Mouse (Mus musculus): Measurements from ENCODE around the gene Evc.

Gene Evc

DNA sequence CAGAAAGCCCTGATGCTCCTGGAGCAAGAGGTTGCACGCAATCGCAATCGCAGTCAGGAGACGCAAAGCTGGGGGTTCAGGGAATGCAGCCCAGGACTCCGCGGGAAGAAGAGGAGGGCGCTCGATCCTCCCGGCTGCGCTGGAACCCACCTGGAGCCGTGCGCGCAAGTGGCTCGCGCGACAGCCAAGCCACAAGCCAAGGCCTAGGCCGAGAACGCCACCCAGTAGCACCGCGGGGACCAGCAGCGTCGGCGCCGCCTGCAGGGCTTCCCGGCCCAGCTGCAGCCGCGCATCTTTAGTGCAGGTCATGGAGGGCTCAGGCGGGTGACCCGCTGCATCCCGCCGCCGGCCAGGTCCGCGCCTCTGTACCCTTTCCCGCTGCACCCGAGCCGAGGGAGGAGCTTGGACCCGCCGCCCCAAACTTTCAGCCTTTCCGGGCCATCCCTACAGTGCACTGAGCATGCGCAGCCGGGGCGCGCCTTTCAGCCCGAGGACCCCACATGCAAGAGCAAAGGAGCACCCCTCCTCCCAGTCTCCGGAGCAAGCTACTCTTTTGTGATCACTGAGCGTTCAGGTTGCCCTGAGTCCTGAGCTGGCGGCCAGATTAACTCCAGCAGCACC, at the start of gene Evc:
TSS of gene Evc (minus strand) at position 410 of the 621 bp plus-strand sequence.
- no peak for DNase-seq (ENCODE audit: extremely low read depth, insufficient read length, low spot score)

DNA sequence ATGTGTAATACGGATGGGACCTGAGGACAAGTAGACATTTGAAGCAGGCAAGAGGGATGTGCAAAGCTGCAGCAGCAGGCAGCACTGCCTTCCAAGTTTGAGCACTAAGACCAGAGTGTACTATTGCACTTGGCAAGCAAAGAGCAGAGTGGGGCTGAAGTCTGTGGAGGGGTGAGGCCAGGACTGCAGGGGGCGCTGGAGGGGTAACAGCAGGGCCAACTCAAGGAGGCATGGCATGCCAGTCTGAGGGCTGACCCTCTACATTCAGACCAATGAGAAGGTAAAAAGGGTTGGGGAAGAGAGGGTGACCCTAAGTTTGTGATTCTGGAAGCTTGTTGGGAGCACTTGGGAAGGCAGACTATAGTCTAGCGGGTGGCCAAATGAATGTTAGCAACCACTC, 46.9 kb upstream of the Evc start:
- DNase-seq (ENCODE audit: extremely low read depth, insufficient read length, low spot score): no peak

DNA sequence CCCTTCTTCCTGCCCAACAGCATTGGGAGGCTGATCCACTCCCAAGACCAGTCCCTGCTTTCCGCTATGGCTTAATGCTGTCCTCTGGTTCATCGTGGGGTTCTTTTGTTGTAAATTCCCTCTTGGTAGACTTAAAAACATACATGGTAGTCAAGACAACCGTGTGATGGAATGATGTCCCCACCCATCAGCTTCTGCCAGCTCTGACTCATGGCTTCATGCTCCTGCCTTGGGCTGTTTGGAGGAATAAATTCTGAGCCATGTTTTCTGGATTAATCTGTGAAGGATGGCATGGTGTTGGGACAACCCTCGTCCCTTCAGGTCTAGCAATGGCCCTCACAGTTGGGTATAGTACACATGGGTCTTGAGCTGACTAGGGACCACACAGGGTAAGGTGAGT, 43.9 kb upstream of the Evc start:
- no peak for DNase-seq (ENCODE audit: extremely low read depth, insufficient read length, low spot score)

DNA sequence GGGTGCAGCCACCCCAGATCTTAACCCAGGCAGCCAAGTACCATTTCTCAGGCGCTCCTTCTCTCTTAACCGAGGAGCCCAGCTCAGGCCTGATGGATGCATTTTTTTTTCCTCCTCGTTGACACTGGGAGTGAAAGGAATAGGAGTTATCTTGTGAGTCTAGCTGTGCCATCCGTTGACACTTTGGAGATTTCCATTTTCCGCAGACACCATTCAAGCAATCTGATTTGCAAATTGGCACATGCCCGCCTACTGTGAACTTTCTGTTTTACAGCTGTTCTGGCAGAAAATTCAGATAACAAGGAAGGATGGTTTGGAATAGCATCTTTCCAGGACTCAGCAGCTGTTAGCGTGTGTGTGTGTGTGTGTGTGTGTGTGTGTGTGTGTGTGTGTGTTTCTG, 40.7 kb upstream of the Evc start:
- no peak for DNase-seq (ENCODE audit: extremely low read depth, insufficient read length, low spot score)

DNA sequence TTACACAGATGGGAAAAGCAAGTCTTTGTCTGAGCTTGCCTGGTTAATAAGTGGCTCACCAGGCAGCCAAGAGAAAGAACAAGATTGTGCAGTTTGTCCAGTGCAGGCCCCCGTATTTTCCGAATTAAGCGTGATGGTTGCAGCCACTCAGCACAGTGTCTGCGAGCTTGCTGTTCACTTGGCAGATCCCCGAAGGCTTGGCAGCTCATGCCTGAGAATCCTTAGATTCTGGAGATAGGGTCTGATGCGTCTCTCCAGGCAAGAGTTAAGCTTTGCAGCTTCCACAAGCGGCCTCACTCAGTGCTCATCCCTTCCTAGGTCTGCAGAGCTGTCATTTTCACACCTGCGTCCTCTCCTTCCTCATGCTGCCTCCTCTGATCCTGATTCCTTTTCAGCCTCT, 32.1 kb upstream of the Evc start:
- no peak for DNase-seq (ENCODE audit: extremely low read depth, insufficient read length, low spot score)

DNA sequence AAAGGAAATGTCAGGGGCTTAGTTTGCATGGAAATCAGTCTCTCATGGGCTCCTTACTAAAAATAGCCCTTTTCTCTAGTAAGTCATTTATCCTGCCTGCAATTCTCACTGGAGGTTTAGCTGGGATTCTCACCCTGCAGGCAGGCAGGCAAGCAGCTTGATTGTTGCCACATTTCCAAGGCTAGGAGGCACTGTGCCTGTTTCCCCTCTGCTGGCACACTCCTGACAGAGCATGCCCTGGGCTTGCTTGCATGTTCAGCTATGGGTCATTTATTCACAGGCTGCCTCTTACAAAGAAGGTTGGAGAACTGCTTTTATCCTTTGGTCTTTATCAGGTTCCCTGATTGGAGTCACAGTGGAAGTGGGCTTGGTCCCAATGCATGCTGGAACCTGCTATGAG, 29.1 kb upstream of the Evc start:
- no peak for DNase-seq (ENCODE audit: extremely low read depth, insufficient read length, low spot score)

DNA sequence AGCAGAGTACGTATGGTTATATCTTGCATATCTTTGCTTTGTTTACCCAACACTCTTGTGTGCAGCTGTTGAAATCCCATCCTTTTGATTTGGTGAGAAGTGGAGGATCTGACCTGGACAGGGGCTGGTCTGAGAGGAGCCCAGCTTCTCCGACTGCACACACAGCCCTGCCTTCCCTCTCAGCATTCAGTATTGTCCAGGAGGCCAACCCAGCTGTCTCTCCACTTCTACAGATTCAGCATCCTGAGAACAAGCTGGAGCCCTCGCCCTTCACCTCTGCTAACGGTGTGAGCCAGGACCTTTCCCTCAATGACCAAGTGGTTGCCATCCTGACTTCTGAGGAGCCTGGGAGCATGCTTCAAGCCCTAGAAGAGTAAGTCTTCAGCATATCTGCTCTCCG, 26.6 kb upstream of the Evc start:
- no peak for DNase-seq (ENCODE audit: extremely low read depth, insufficient read length, low spot score)

DNA sequence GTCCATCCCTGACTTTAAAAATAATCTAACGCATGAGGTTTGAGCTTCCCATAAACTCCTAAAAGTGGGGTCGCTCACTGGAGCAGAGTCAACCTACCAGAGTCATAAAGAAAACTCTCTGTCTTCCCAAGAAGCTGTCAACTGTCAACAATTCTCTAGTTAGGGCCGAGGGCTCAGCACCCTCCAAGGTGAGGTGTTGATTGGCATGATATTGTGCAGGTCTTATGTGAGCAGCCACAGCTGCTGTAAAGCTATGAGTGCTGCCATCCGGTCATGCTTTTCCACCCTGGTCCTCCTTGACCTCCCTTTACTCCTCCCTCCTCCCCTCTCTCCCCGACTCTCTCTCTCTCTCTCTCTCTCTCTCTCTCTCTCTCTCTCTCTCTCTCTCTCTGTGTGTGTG, 25.9 kb upstream of the Evc start:
- DNase-seq (ENCODE audit: extremely low read depth, insufficient read length, low spot score): no peak

DNA sequence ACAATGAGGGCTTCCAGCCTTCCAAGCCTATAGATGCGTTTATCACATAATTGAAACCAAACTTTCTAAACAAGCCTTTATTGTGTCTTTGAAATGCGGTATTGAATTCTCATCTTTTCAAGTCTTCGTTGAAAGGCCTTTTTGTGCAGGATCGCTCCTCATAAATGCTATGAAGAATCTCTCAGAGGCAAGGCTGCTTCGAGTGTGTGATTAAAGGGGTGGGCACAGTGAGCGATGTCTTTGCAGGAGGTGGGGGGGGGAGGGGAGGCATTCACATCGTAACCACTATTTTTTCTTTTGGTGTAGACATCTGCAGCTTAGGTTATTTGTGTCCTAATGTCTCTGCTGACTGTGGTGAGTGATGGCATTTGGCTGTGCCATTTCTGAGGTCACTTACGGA, 19.3 kb upstream of the Evc start:
- DNase-seq (ENCODE audit: extremely low read depth, insufficient read length, low spot score): no peak

DNA sequence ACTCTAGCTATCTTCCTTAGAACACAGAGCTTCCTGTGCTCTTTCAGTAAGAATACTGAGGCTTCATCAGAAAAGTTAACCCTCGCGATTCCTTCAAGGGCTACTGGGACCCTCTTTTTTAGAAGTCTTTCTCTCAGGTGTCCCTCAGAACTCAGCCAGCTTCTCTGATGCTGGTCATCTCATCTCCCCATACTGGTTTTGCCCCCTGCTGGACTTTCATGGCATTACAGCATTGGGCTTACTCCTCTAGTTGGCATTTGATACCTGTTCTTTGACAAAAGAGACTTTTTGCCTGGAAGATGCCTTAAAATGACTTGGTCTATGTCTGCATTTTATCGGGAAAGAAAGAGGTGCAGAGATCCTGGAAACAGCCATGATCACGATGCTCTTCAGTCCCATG, 17.7 kb upstream of the Evc start:
- no peak for DNase-seq (ENCODE audit: extremely low read depth, insufficient read length, low spot score)

DNA sequence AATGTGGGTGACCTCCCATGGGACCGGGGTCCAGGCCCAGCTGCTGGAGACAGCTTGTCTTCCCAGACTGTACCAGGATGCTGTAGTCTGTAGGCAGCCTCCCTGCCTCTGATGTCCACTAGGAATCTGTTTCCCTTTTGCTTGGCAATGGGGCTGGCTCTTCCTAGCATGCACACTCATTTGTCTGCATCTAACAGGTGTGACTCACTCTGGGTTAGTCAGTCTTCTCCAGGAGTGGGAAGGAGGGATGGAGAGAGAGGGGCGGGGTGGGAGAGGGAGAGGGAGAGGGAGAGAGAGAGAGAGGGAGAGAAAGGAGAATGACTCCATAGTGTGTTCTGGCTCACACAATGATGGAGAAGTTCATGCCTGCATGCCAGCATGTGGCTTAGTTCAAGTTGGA, 15.1 kb upstream of the Evc start:
- DNase-seq (ENCODE audit: extremely low read depth, insufficient read length, low spot score): no peak

DNA sequence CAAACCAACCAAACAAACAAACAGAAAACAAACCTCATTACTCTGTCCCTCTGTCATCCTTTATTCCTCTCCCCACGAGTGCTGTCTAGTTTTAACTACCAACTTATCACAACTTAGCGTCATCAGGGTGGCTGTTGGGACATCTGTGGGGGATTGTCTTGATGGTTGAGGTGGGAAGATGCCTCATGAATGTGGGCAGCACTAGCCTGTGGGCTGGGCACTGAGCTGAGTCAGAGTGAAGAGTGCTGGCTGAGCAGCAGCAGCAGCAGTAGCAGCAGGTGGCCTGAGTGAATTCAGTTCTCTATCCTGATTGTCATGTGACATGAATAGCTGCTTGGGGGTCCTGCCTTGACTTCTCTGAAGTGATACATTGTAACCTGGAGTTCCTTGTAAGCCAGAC, 7.3 kb upstream of the Evc start:
- no peak for DNase-seq (ENCODE audit: extremely low read depth, insufficient read length, low spot score)

DNA sequence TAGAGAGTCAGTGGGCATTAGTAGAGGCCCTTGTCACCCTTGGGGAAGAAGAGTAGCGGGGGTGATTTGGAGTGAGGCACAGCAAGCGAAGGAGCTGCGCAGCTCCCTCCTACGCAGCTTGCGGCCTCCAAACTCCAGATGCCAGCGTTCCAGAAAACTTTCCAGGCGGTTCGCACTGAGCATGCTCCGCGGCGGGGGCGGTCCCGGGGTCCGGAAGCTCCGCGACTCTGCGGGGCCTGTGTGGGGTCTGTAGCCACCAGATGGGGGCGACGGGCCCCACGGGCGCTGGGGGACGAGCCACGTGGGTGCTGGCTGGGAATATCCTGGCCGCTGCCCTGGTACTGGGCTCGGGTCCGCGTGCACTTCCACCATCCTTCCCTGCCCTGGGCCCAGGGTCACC, 1.6 kb upstream of the Evc start, which contains the start of gene Evc2:
TSS of gene Evc2 (plus strand) at position 212 of the 400 bp plus-strand sequence.
- DNase-seq (ENCODE audit: extremely low read depth, insufficient read length, low spot score): no peak

DNA sequence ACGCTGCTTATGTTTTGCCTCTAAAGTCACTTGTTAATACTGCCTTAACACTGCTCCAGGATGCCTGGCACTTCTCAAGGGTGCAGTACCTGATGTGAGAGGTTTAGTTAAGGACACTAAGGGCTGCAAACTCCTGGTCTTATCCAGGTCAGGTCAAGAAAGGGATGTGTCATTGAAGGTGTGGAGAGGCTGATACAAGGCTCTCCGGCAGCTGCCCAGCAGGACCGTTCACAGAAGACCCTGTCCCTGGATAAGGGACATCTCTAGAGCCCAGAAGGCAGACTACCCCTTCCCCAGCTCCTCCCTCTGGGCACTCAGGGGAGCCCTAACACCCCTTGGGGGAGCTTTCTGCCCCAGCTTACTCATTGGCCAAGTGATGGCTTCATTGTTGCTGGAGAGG, 1.0 kb upstream of the Evc start:
- no peak for DNase-seq (ENCODE audit: extremely low read depth, insufficient read length, low spot score)

DNA sequence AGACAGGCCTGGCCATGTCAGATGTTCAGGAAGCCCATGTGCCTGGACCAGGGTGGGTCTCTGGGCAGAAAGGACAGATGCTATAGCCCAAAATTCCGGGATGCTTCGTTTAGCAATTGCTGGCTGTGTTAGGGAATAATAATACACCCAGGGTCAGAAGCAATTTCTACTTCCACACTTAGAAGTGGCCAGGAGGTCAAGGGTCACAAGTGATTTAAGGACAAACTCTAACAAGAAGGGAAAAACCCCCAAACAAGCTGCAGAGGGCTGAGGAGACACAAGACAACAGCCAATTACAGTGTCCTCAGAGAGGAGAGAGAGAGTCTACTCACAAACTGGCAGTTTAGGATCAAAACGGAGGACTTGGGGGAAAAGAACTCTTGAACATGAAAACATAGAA, 1.6 kb downstream of the Evc start:
- no peak for DNase-seq (ENCODE audit: extremely low read depth, insufficient read length, low spot score)

DNA sequence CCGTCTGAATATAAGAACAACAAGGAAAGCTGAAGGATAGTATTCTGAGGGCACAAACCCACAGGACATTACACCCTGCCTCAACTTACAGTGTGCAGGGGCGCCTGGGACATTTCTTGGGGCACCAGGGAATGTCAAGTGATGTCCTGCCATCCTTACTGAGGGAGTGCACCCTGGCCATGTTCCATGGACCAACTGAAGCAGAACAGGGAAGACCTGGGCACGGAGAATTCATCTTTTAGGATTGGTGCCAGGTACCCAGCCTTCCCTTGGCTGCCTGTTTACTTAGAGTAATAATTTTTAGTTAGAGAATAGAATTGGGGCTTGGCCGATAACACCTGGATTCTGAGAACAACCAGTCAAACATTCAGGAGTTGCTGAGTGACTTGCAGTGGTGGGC, 4.6 kb downstream of the Evc start:
- DNase-seq (ENCODE audit: extremely low read depth, insufficient read length, low spot score): no peak

DNA sequence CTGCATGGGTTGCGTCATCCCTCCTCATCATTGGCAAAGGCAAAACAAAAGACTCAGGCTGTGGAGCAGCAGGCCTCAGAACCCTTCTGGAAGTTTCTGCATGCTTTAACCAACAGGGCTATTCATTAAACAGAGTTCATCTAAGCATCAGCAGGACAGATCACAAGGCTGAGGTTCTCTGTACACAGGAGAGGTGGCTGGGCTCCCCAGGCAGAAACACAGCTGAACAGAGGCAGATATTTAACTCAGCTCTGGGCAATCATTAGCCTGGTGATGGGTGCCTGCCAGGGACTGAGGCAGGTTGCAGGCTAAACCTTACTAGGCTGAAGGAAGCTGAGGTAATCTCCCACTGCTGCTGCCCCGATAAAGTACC, 5.6 kb downstream of the Evc start:
- DNase-seq (ENCODE audit: extremely low read depth, insufficient read length, low spot score): no peak

DNA sequence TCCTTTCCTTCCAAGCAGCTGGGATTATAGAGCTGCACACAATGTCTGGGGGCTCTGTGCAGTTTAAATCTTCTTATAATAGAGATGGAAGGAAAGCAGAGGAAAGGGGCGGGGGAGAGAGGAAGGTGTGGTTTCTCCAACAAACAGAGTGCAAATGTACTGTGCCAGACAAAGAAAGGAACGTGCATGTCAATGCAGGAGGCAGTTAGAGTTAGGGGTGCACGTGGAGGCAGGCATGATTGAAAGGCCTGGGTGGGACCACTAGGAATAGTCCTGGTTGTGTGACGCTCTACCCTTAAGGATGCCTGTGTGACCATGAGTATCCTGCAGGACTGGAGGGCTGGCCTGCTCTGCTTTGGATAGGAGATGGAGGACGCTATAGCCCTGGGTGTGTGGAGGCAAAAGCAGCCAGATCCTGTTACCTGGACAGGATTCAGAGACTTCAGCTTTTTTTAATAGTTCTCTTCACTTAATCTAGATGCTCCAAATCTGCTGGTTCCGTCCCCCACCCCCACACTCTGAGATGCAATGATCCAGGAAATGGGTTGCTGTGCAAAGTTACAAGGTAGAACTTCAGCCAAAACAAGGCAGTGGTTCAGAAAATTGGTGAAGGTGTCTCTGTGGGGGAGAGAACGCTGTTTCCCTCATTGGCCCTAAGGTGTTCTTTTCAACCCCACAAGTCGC, 6.1 kb downstream of the Evc start:
- DNase-seq (ENCODE audit: extremely low read depth, insufficient read length, low spot score): no peak

DNA sequence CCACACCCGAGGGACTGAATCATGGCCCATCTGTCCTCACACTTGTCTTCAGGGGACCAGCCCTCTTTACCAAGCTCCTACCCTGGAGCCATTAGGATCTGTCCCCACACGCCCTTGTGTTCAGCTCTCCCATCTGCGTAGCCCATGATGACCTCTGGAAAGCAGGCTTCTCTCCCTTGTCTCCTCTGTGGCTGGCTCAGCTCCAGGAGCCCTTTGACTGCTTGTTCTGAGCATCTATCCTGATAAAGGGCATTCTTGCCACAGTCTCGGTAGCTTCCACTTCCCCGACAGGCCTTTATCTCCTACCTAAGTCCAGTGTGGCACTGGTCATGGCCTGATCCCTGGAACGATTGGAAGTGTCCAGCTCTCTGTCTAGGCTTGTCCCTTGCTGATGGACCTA, 10.0 kb downstream of the Evc start:
- DNase-seq (ENCODE audit: extremely low read depth, insufficient read length, low spot score): no peak

DNA sequence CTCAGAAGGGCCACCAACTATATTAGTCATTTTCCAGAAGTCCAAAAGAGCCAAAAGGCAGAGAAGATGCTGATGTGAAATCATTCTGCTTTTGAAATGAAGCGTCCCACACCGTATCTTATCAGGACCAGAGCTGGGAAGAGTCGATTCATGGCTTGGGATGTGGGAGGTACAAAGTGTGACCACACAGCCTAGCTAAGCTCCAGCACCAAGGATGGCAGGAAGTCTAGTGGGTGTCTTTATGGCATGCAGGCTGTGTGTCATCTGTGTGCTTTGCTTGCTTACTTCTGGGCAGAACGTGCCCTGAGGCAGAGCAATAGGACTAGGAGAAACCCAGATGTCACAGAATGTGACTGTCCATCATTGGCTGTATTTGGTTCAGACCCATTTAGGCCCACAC, 15.9 kb downstream of the Evc start:
- DNase-seq (ENCODE audit: extremely low read depth, insufficient read length, low spot score): no peak

DNA sequence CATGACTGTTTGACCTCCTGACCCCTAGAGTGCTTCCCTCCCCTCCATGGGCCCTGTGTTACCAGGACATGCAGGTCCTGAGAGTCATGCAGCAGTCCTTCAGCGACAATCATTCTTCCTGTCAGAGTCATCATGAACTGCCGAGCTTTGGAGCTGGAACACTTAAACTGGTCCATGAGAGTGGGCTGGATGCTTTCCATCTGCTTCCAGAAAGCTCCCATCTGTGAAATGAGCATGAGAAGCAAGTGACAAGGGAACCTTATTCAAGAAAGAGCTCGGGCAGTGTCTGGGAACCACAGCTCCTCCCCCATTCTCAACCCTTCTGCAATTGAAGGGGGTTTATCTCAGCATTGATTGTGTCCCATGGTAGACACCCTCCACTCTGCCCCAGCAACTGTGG, 16.5 kb downstream of the Evc start:
- no peak for DNase-seq (ENCODE audit: extremely low read depth, insufficient read length, low spot score)

DNA sequence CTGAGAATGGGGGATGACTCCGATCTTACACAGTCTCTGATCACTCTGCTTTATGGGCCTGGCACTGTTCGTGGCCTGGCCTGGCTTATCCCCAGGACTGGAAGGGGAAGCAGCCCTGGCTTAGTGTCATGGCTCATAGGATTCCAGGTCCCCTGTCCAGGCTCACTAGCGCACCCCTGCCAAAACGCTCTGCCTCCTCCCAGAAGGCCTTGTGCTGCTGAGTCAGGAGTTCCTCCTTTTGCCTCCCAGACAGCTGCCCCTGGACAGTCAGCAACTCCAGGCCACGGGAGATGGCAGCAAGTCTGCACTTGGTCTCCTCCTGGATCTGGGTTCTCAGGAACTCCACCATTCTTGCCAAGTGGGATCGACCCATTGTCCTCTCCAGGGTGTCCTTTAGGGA, 18.0 kb downstream of the Evc start:
- no peak for DNase-seq (ENCODE audit: extremely low read depth, insufficient read length, low spot score)

Data from 3134 (cell line).